Mouse (Mus musculus): Measurements from ENCODE around the gene Mip. TPM values are rescaled to one million over a fixed set of nuclear protein-coding genes. Genes with fewer than 3 reads are reported as not detected.
A peak's percentile ranks its signal among the peaks of the same experiment; 100 is the strongest.

The Mip gene
- polyA plus RNA-seq, 1 experiment, result not detected

- no peaks in the 10 kb centered on the region for H3K79me2 ChIP-seq (ENCODE audit: control insufficient read depth, insufficient read depth)
- H3ac ChIP-seq (ENCODE audit: control insufficient read depth, insufficient read length, low read depth), result no peak overlapping the region
- no peak overlapping the region for H3K4me3 ChIP-seq (ENCODE audit: insufficient read depth, poor library complexity, severe bottlenecking)
- H3K27me3 ChIP-seq (ENCODE audit: control insufficient read depth, insufficient read depth, insufficient read length), result no peaks in the 10 kb centered on the region
- TF ChIP-seq USF1 (IDR thresholded peaks at IDR 0.05; ENCODE audit: low read depth) (no peak), FOSL1 (IDR thresholded peaks at IDR 0.05; ENCODE audit: insufficient read depth, low read length, poor library complexity, severe bottlenecking) (no peak), MYOG (IDR thresholded peaks at IDR 0.05; ENCODE audit: control insufficient read depth, extremely low read depth, insufficient read length) (no peak), CTCF (IDR thresholded peaks at IDR 0.05; ENCODE audit: control insufficient read depth, insufficient read depth, insufficient read length) (no peak), MYOD1 (IDR thresholded peaks at IDR 0.05; ENCODE audit: control insufficient read depth, insufficient read length, low read depth) (no peak)
- no peaks in the 10 kb centered on the region for H3K79me3 ChIP-seq (ENCODE audit: low read depth)
- H3K36me3 ChIP-seq (ENCODE audit: control insufficient read depth, insufficient read depth), result peaks cover 72% of the 10 kb centered on the region
Observed at GRCm38 (mm10) chr10:128244121-128244520, 18.5 kb downstream of the Mip start.

GRCm38 (mm10) chr10:128247020-128247732 lies 21.5 kb downstream of the Mip start:
- no peak overlapping the region for H3ac ChIP-seq (ENCODE audit: control insufficient read depth, insufficient read length, low read depth)
- no peaks in the 10 kb centered on the region for H3K27me3 ChIP-seq (ENCODE audit: control insufficient read depth, insufficient read depth, insufficient read length)
- H3K36me3 ChIP-seq (ENCODE audit: control insufficient read depth, insufficient read depth), result peaks cover 86% of the 10 kb centered on the region
- H3K4me3 ChIP-seq (ENCODE audit: insufficient read depth, poor library complexity, severe bottlenecking), result no peak overlapping the region
- TF ChIP-seq CEBPB (IDR thresholded peaks at IDR 0.05; ENCODE audit: low read depth) (no peak), FOSL1 (IDR thresholded peaks at IDR 0.05; ENCODE audit: insufficient read depth, low read length, poor library complexity, severe bottlenecking) (no peak), USF1 (IDR thresholded peaks at IDR 0.05; ENCODE audit: low read depth) (no peak), CTCF (IDR thresholded peaks at IDR 0.05; ENCODE audit: control insufficient read depth, insufficient read depth, insufficient read length) (no peak), MAX (IDR thresholded peaks at IDR 0.05) (no peak), MYOG (IDR thresholded peaks at IDR 0.05; ENCODE audit: control insufficient read depth, extremely low read depth, insufficient read length) (no peak), MYOD1 (IDR thresholded peaks at IDR 0.05; ENCODE audit: control insufficient read depth, insufficient read length, low read depth) (no peak)
- H3K79me2 ChIP-seq (ENCODE audit: control insufficient read depth, insufficient read depth), result no peaks in the 10 kb centered on the region
- no peaks in the 10 kb centered on the region for H3K79me3 ChIP-seq (ENCODE audit: low read depth)

- TF ChIP-seq MYOD1 (IDR thresholded peaks at IDR 0.05; ENCODE audit: control insufficient read depth, insufficient read length, low read depth) (no peak), CTCF (IDR thresholded peaks at IDR 0.05; ENCODE audit: control insufficient read depth, insufficient read depth, insufficient read length) (no peak), USF1 (IDR thresholded peaks at IDR 0.05; ENCODE audit: low read depth) (no peak)
- Histone ChIP-seq H3K79me2 (ENCODE audit: control insufficient read depth, insufficient read depth) (no peaks in the 10 kb centered on the region), H3K4me3 (ENCODE audit: insufficient read depth, poor library complexity, severe bottlenecking) (no peak overlapping the region), H3K79me3 (ENCODE audit: low read depth) (no peaks in the 10 kb centered on the region), H3K36me3 (ENCODE audit: control insufficient read depth, insufficient read depth) (peaks cover 68% of the 10 kb centered on the region), H3K27me3 (ENCODE audit: control insufficient read depth, insufficient read depth, insufficient read length) (no peaks in the 10 kb centered on the region), H3ac (ENCODE audit: control insufficient read depth, insufficient read length, low read depth) (no peak overlapping the region)
Observed at GRCm38 (mm10) chr10:128250565-128250964, 24.9 kb downstream of the Mip start.

GRCm38 (mm10) chr10:128253677-128254255 lies 28.1 kb downstream of the Mip start, which contains the start of gene Apon:
Gene Apon, plus strand, starts transcription at chr10:128254096.
- Histone ChIP-seq H3K36me3 (ENCODE audit: control insufficient read depth, insufficient read depth) (peaks cover 42% of the 10 kb centered on the region), H3K27me3 (ENCODE audit: control insufficient read depth, insufficient read depth, insufficient read length) (no peaks in the 10 kb centered on the region), H3ac (ENCODE audit: control insufficient read depth, insufficient read length, low read depth) (no peak within 1 kb of the TSS), H3K79me2 (ENCODE audit: control insufficient read depth, insufficient read depth) (no peaks in the 10 kb centered on the region), H3K79me3 (ENCODE audit: low read depth) (no peaks in the 10 kb centered on the region), H3K4me3 (ENCODE audit: insufficient read depth, poor library complexity, severe bottlenecking) (no peak within 1 kb of the TSS)
- TF ChIP-seq CEBPB (IDR thresholded peaks at IDR 0.05; ENCODE audit: low read depth) (peak; percentile 65), MYOD1 (IDR thresholded peaks at IDR 0.05; ENCODE audit: control insufficient read depth, insufficient read length, low read depth) (no peak)

GRCm38 (mm10) chr10:128255925-128256324 lies 30.3 kb downstream of the Mip start:
- Histone ChIP-seq H3K79me2 (ENCODE audit: control insufficient read depth, insufficient read depth) (no peaks in the 10 kb centered on the region), H3K79me3 (ENCODE audit: low read depth) (no peaks in the 10 kb centered on the region), H3K27me3 (ENCODE audit: control insufficient read depth, insufficient read depth, insufficient read length) (no peaks in the 10 kb centered on the region), H3K36me3 (ENCODE audit: control insufficient read depth, insufficient read depth) (peaks cover 22% of the 10 kb centered on the region), H3K4me3 (ENCODE audit: insufficient read depth, poor library complexity, severe bottlenecking) (no peak overlapping the region), H3ac (ENCODE audit: control insufficient read depth, insufficient read length, low read depth) (no peak overlapping the region)
- TF ChIP-seq MAX (IDR thresholded peaks at IDR 0.05) (no peak), CEBPB (IDR thresholded peaks at IDR 0.05; ENCODE audit: low read depth) (peak; percentile 9), FOSL1 (IDR thresholded peaks at IDR 0.05; ENCODE audit: insufficient read depth, low read length, poor library complexity, severe bottlenecking) (no peak)

- no peaks in the 10 kb centered on the region for H3K79me3 ChIP-seq (ENCODE audit: low read depth)
- no peaks in the 10 kb centered on the region for H3K79me2 ChIP-seq (ENCODE audit: control insufficient read depth, insufficient read depth)
- H3K4me3 ChIP-seq (ENCODE audit: insufficient read depth, poor library complexity, severe bottlenecking), result no peak overlapping the region
- TF ChIP-seq CTCF (IDR thresholded peaks at IDR 0.05; ENCODE audit: control insufficient read depth, insufficient read depth, insufficient read length), result no peak
- peak; percentile 43 for TF ChIP-seq USF1 (IDR thresholded peaks at IDR 0.05; ENCODE audit: low read depth)
- TF ChIP-seq MYOG (IDR thresholded peaks at IDR 0.05; ENCODE audit: control insufficient read depth, extremely low read depth, insufficient read length), result no peak
- peak; percentile 88 for TF ChIP-seq MAX (IDR thresholded peaks at IDR 0.05)
- no peak for TF ChIP-seq MYOD1 (IDR thresholded peaks at IDR 0.05; ENCODE audit: control insufficient read depth, insufficient read length, low read depth)
- TF ChIP-seq FOSL1 (IDR thresholded peaks at IDR 0.05; ENCODE audit: insufficient read depth, low read length, poor library complexity, severe bottlenecking), result peak; percentile 88
- TF ChIP-seq CEBPB (IDR thresholded peaks at IDR 0.05; ENCODE audit: low read depth), result no peak
- no peak overlapping the region for H3ac ChIP-seq (ENCODE audit: control insufficient read depth, insufficient read length, low read depth)
- H3K36me3 ChIP-seq (ENCODE audit: control insufficient read depth, insufficient read depth), result peaks cover 18% of the 10 kb centered on the region
- H3K27me3 ChIP-seq (ENCODE audit: control insufficient read depth, insufficient read depth, insufficient read length), result no peaks in the 10 kb centered on the region
Observed at GRCm38 (mm10) chr10:128256328-128256727, 30.7 kb downstream of the Mip start.

Data from C2C12 (cell line).